Mouse (Mus musculus) hindbrain, embryonic 16.5 days (tissue): Measurements from ENCODE around the gene Gng7. TPM values are rescaled to one million over a fixed set of nuclear protein-coding genes. Genes with fewer than 3 reads are reported as not detected.

Experiments used
- ATAC-seq: fragments of 200-750 bp; cut with Nextera tagmentation; 2 replicates; pipeline ENCODE4 v1.8.0; 2017; ENCODE audit warnings: moderate TSS enrichment, moderate library complexity
- H3K27ac ChIP-seq: fragments of 300-500 bp; sonication (generic); 2 replicates; pipeline ENCODE4 v1.5.1; 2014; ENCODE audit warnings: low read depth, mild to moderate bottlenecking, control low read depth, low read length, moderate library complexity
- H3K27me3 ChIP-seq: fragments of 300-500 bp; sonication (generic); replicated peaks from 2 replicates; pipeline ENCODE4 v1.6.1; 2014; ENCODE audit warnings: low read length; ENCODE audit not compliant: control insufficient read depth, insufficient read depth
- H3K36me3 ChIP-seq: fragments of 300-500 bp; sonication (generic); 2 replicates; pipeline ENCODE4 v1.6.1; 2014; ENCODE audit warnings: mild to moderate bottlenecking, low read length, moderate library complexity, mixed read lengths; ENCODE audit not compliant: control insufficient read depth, insufficient read depth
- H3K4me1 ChIP-seq: fragments of 300-500 bp; sonication (generic); 2 replicates; pipeline ENCODE4 v1.6.1; 2014; ENCODE audit warnings: low read depth, low read length; ENCODE audit not compliant: control insufficient read depth, insufficient read depth
- H3K4me2 ChIP-seq: fragments of 300-500 bp; sonication (generic); 2 replicates; pipeline ENCODE4 v1.6.1; 2014; ENCODE audit warnings: mild to moderate bottlenecking, low read length, control low read depth, moderate library complexity
- H3K4me3 ChIP-seq: fragments of 300-500 bp; sonication (generic); 2 replicates; pipeline ENCODE4 v1.5.1; 2014; ENCODE audit warnings: mild to moderate bottlenecking, low read length, control low read depth, moderate library complexity
- H3K9ac ChIP-seq: fragments of 300-500 bp; sonication (generic); 2 replicates; pipeline ENCODE4 v1.6.1; 2014; ENCODE audit warnings: low read depth, mild to moderate bottlenecking, control low read depth, low read length, moderate library complexity
- H3K9me3 ChIP-seq: fragments of 300-500 bp; sonication (generic); 2 replicates; pipeline ENCODE4 v1.6.1; 2014; ENCODE audit warnings: mild to moderate bottlenecking, low read length, moderate library complexity; ENCODE audit not compliant: control insufficient read depth
- WGBS: fragments of 180-500 bp; shearing (Covaris S2); extraction: QIAGEN DNeasy Blood & Tissue Kit; methylation state at CpG from one replicate; pipeline ENCODE4 v1.1.7; 2014; 5-methylcytosine and 5-hydroxymethylcytosine counted together
- polyA plus RNA-seq: library from polyadenylated mRNA; unstranded; fragments of >200 nt; fragmentation: Nextera tagmentation; extraction: Ambion mirVana; gene quantifications from 2 replicates; pipeline ENCODE4 v1.2.1, GENCODE M21; 2015

The Gng7 gene
- polyA plus RNA-seq, 1 experiment from 2014 or later = 25.4 TPM

DNA sequence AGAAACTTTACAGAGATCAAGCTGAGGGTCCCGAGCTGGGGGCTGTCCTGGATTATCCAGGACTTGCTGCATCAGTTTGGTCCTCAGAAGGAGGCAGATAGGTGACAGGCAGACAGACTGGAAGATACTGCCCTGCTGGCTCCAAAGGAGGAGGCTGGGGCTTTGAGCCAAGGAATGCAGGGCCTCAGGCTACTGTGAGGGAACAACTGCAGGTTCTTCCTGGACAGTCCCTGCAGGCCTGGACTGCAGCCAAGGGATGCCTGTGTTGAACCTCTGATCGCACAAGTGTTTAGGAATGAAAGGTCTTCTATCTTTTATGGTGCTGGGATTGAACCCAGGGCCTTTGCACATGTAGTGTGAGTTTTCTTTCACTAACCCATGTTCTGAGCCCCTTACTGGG, 66.9 kb downstream of the Gng7 start:
- Histone ChIP-seq H3K4me3 (no peak overlapping the region), H3K27ac (no peak overlapping the region), H3K9me3 (no peaks in the 10 kb centered on the region), H3K9ac (no peak overlapping the region), H3K4me2 (no peak overlapping the region), H3K27me3 (no peaks in the 10 kb centered on the region), H3K4me1 (no peaks in the 10 kb centered on the region), H3K36me3 (no peaks in the 10 kb centered on the region)
- no peak for ATAC-seq
- WGBS = 32% methylated on average over 2 of the region's 2 CpGs

GRCm38 (mm10) chr10:80946684-80947437, 67.9 kb downstream of the Gng7 start:
- Histone ChIP-seq H3K4me2 (no peak overlapping the region), H3K27ac (no peak overlapping the region), H3K4me1 (no peaks in the 10 kb centered on the region), H3K27me3 (no peaks in the 10 kb centered on the region), H3K9ac (no peak overlapping the region), H3K36me3 (no peaks in the 10 kb centered on the region), H3K9me3 (no peaks in the 10 kb centered on the region), H3K4me3 (no peak overlapping the region)
- 68% methylated on average over 14 of the region's 14 CpGs for WGBS
- ATAC-seq = no peak

- 76% methylated on average over 5 of the region's 5 CpGs for WGBS
- peaks cover 12% of the 10 kb centered on the region for H3K4me1 ChIP-seq
- H3K9me3 ChIP-seq = no peaks in the 10 kb centered on the region
- H3K9ac ChIP-seq = no peak overlapping the region
- no peak for ATAC-seq
- no peak overlapping the region for H3K4me2 ChIP-seq
- no peak overlapping the region for H3K4me3 ChIP-seq
- H3K36me3 ChIP-seq = no peaks in the 10 kb centered on the region
- H3K27me3 ChIP-seq = no peaks in the 10 kb centered on the region
- no peak overlapping the region for H3K27ac ChIP-seq
These were observed 70.5 kb downstream of the Gng7 start for GRCm38 (mm10) chr10:80944231-80944630.

DNA sequence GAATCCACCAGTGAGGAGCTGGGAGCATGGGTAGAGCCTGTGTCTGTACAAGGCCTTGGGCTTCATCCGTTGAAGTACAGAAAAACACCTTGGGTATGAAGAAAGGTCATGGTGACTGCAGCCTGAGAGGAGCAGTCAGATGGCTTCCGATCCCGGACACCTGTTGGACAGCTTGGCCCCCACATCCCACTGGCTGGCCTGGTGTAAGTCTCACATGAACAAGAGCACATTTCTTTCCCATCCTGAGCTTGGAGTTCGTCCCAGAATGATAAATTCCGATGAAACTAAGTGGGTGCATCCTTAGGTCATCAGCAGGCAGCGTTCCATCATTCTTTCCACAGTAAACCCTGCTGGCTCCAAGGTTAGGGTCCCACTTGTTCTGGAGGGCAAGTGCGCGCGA, 71.0 kb downstream of the Gng7 start:
- Histone ChIP-seq H3K27ac (no peak overlapping the region), H3K4me1 (peaks cover 18% of the 10 kb centered on the region), H3K4me3 (no peak overlapping the region), H3K9ac (no peak overlapping the region), H3K36me3 (no peaks in the 10 kb centered on the region), H3K4me2 (no peak overlapping the region), H3K27me3 (no peaks in the 10 kb centered on the region), H3K9me3 (no peaks in the 10 kb centered on the region)
- ATAC-seq = no peak
- 82% methylated on average over 9 of the region's 9 CpGs for WGBS

DNA sequence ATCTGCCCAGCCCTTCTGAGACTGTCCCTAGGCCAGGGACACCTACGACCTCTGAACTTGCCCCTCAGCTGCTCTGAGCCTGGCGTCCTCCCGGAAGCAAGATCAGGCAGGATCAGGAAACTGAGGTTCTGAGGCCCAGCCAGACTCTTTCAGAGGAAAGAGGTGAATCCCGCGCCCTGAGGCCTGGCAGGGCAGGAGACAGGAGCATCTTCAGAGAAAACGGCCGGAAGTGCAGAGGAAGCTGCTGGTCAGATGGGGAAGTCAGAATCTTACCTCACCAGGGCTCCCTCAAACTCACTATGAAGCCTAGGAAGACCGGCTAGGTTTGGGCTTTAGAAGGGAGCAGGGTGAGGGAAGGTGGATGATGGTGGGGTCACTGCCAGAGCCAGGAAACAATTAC, 71.8 kb downstream of the Gng7 start:
- Histone ChIP-seq H3K4me3 (no peak overlapping the region), H3K27me3 (peaks cover 2% of the 10 kb centered on the region; the same call in 1 of the 2 replicates), H3K9me3 (no peaks in the 10 kb centered on the region), H3K27ac (no peak overlapping the region), H3K4me2 (no peak overlapping the region), H3K36me3 (no peaks in the 10 kb centered on the region), H3K9ac (no peak overlapping the region), H3K4me1 (peaks cover 18% of the 10 kb centered on the region)
- WGBS = 72% methylated on average over 8 of the region's 8 CpGs
- ATAC-seq = no peak

GRCm38 (mm10) chr10:80940988-80941347, 73.8 kb downstream of the Gng7 start:
- Histone ChIP-seq H3K9ac (no peak overlapping the region), H3K4me1 (peaks cover 33% of the 10 kb centered on the region), H3K36me3 (no peaks in the 10 kb centered on the region), H3K27me3 (peaks cover 4% of the 10 kb centered on the region; the same call in 1 of the 2 replicates), H3K27ac (no peak overlapping the region), H3K9me3 (no peaks in the 10 kb centered on the region), H3K4me3 (no peak overlapping the region), H3K4me2 (no peak overlapping the region)
- WGBS = 72% methylated on average over 2 of the region's 2 CpGs
- no peak for ATAC-seq

DNA sequence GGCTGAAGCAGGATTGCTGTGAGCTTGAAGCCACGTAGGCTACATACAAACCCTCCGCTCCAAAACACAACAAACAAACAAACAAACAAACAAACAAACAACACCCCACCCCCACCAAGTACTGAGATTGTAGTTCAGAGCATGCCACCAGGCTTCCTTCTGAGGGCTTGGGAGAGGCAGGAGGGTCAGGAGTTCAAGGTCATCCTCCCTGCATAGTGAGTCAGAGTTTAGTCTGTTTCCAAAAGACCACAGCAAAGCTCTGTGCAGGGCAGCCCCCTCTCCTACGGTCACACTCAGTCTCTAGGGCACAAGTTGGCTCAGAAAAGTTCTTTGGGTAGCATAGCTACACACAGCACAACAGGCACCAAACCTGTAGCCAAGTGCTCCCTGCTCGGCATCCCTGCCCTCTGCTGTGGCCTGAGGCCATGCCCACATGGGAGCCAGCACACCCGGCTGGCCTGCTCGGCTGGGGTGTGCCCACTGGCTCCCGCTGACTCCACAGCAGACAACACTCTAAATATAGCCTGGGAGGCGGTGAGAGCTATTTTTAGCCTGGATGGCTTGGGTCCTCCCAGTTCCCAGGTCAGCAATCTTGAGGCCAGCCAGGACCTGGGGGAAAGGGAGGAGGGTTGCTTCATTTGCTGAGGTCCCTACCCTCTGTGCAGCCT, 74.3 kb downstream of the Gng7 start:
- H3K27ac ChIP-seq = peak overlapping the region; percentile 52
- H3K9ac ChIP-seq = peak overlapping the region; percentile 49; the same call in 1 of the 2 replicates
- H3K27me3 ChIP-seq = peaks cover 4% of the 10 kb centered on the region; the same call in 1 of the 2 replicates
- no peak for ATAC-seq
- H3K9me3 ChIP-seq = no peaks in the 10 kb centered on the region
- no peaks in the 10 kb centered on the region for H3K36me3 ChIP-seq
- peak overlapping the region; percentile 66 for H3K4me2 ChIP-seq
- WGBS = 33% methylated on average over 8 of the region's 8 CpGs
- peak overlapping the region; percentile 35 for H3K4me3 ChIP-seq
- H3K4me1 ChIP-seq = peaks cover 38% of the 10 kb centered on the region

DNA sequence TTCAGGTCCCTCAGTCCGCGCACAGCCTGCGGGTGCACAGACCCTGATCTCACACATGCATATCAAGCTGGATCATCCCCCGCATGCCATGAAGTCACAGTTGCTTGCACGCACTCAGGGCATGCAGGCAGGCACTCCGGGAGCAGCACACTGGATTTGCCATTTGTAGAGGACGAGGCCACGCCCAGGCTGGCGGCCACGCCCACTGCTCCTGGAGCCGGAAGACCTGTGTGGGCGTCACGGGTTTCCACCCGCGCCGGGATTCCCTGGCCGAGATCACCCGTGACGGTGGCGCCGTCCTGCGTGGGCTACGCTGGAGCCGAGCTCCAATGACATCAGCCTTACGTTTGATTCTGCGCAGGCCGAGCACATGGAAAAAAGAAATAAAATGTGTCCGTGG, 75.1 kb downstream of the Gng7 start:
- H3K4me3 ChIP-seq = peak overlapping the region; percentile 35
- no peaks in the 10 kb centered on the region for H3K36me3 ChIP-seq
- H3K4me2 ChIP-seq = peak overlapping the region; percentile 66
- H3K27me3 ChIP-seq = peaks cover 6% of the 10 kb centered on the region
- ATAC-seq = peak; percentile 65
- peak overlapping the region; percentile 73 for H3K27ac ChIP-seq
- peaks cover 39% of the 10 kb centered on the region for H3K4me1 ChIP-seq
- peak overlapping the region; percentile 49 for H3K9ac ChIP-seq
- no peaks in the 10 kb centered on the region for H3K9me3 ChIP-seq
- WGBS = 3% methylated on average over 28 of the region's 28 CpGs

DNA sequence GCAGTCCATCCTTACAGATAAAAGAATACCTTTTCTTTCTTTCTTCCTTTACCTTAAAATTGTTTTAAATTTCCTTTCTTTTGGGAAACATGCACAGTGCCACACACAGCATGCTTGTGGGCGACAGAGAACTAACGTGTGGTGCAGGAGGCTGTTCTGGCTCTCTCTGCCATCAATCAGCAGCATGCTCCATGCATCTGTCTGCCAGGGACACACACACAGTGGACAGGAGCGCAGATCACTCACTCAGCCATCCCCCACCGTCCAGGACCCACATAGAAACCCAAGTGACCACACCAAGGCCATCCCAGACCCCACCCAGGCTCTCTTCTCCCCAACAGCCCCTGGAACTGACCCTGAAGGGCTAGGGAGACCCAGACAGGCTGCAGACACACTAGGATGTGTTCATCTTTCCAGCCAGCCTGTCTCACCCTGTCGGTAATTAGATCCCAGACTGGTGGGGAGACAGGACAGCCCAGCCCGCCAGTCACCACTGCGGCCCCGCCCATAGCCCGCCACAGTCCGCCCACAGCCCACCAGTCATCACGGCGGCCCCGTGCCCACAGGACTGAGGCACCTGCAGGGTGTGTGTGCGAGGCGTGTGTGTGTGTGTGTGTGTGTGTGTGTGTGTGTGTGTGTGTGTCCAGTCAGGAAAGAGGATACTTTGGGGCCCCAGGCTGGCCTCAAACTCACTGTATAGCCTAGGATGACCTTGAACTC, 75.8 kb downstream of the Gng7 start:
- H3K27ac ChIP-seq = peak overlapping the region; percentile 73
- H3K9ac ChIP-seq = peak overlapping the region; percentile 49
- peaks cover 10% of the 10 kb centered on the region for H3K27me3 ChIP-seq
- peak; percentile 27 for ATAC-seq
- no peaks in the 10 kb centered on the region for H3K36me3 ChIP-seq
- H3K4me3 ChIP-seq = peak overlapping the region; percentile 35
- H3K4me1 ChIP-seq = peaks cover 39% of the 10 kb centered on the region
- 9% methylated on average over 15 of the region's 15 CpGs for WGBS
- H3K4me2 ChIP-seq = peak overlapping the region; percentile 66
- no peaks in the 10 kb centered on the region for H3K9me3 ChIP-seq
